Mouse (Mus musculus): ENCODE measurements around the gene Mal. TPM values are rescaled to one million over a fixed set of nuclear protein-coding genes. Genes with fewer than 3 reads are reported as not detected.
A peak's percentile ranks its signal among the peaks of the same experiment; 100 is the strongest.

The Mal gene
- 1.0 and 1.4 TPM in 2 replicates for polyA plus RNA-seq (2015; fragmentation: Nextera tagmentation; extraction: Ambion mirVana)

DNA sequence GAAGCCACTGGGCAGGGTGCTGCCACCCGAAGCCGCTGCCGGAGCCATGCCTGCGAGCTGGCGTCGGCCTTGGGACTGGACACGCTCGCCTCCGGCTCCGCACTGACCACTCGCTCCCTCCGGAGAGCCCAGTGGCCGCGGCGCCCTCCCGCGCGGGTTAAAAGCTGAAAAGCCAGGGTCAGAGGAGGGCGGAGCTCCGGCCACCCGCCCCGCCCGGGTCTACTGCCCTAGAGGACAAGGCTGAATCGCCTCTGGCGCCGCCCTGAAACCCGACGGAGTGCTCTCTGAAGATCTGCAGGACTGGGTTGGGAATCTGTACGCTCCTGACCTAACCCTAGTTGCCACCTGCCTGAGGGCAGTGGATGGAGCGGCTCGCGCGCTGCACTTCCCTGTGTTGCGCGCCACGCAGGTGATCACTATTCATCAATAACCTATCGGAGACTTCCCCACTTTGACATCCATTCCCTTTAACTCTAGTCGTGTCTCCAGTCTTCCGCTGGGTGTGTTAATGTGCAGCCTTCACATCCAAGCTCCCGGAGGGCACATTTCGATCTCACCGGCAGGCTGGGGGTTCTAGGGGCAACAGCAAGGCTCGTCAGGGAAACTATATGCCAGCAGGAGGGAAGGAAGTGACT, at the start of gene Mal:
Gene Mal, minus strand, starts transcription at position 610 of the 635 bp plus-strand sequence.
- no peak for ATAC-seq (replicated peaks)
- Histone ChIP-seq H3K4me2 (replicated peaks) (peak within 1 kb of the TSS; percentile 58), H3K9ac (replicated peaks) (peak within 1 kb of the TSS; percentile 33), H3K4me3 (peak within 1 kb of the TSS; percentile 38), H3K27ac (replicated peaks) (no peak within 1 kb of the TSS), H3K36me3 (no peaks in the 10 kb centered on the region), H3K4me1 (peaks cover 10% of the 10 kb centered on the region), H3K27me3 (peaks cover 49% of the 10 kb centered on the region), H3K9me3 (no peaks in the 10 kb centered on the region)
- under 1% methylated on average over 43 of the region's 43 CpGs for WGBS

DNA sequence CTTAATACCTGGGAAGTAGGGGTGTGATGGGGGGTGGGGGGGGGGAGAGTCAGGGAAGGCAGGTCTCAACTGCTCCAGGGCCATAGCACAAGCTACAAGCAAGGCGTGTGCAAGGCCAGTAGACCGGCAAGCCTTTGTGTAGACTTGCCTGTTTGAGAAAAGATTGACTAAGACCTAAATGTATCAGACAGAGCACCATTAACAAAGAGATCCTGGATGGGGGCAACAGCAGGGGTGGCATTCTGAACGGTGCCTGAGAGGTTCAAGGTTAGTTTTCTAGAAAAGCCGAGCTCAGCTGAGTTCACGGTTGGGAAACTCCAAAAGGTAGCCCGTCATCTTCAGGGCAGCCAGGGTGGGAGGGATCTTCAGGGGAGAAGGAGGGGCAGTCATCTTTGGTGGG, 48.8 kb upstream of the Mal start:
- no peak overlapping the region for H3K4me3 ChIP-seq
- no peak for ATAC-seq (replicated peaks)
- no peaks in the 10 kb centered on the region for H3K9me3 ChIP-seq
- no peaks in the 10 kb centered on the region for H3K36me3 ChIP-seq
- no peaks in the 10 kb centered on the region for H3K27me3 ChIP-seq
- no peak overlapping the region for H3K9ac ChIP-seq (replicated peaks)
- WGBS, result 80% methylated on average over 6 of the region's 6 CpGs
- H3K4me1 ChIP-seq, result no peaks in the 10 kb centered on the region
- no peak overlapping the region for H3K27ac ChIP-seq (replicated peaks)
- H3K4me2 ChIP-seq (replicated peaks), result no peak overlapping the region

DNA sequence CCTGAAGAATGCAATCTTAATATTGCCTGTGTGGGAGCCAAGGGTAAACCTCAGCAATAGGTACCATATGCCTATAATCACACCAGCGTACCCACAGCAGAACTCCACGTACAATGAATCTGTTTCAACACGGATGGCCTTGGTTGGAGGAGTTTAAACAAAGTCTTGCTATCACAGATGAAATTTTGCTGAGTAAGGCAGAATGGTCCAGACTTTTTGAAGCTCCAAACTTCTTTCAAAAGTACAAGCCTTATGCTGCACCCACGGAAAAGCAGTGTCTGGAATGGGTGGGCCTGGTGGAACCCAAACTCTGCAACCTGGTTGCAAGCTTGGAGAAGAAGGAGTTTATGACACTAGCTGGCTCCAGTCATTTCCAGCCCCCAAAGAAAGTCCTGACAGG, 32.7 kb upstream of the Mal start:
- H3K9me3 ChIP-seq, result no peaks in the 10 kb centered on the region
- no peaks in the 10 kb centered on the region for H3K4me1 ChIP-seq
- H3K27me3 ChIP-seq, result no peaks in the 10 kb centered on the region
- no peak overlapping the region for H3K9ac ChIP-seq (replicated peaks)
- H3K4me3 ChIP-seq, result no peak overlapping the region
- WGBS, result 88% methylated on average over 4 of the region's 4 CpGs
- no peaks in the 10 kb centered on the region for H3K36me3 ChIP-seq
- ATAC-seq (replicated peaks), result no peak
- no peak overlapping the region for H3K27ac ChIP-seq (replicated peaks)
- no peak overlapping the region for H3K4me2 ChIP-seq (replicated peaks)

DNA sequence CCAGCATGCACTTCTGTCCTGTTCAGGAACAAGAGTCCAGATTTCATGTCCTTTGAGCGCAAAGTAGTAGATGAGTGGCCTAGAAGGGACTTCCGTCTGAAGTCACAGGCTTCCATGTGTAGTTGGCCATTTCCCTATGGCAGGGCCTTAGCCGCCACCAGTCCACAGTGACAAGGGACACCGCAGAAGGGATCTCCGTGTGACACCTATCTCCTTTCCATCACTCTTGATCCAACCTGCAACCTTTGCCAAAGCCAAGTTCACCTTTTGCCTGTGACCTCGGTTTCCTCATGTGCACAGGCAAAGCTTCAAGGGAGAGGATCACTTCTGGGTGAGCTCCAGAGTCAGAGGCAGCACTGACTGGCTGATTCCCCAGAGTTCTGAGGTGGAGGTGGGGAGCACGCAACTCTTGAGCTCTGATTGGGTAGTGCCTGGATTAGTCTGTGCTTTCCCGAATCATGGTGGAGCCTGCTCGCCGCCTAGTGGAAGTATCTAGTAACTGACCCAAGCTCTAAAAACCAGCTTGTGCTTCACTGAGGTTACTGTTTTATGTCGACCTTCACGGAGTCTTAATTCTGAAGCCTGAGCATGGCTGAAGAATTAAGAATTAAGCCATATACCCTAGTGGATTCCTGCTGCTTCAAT, 27.3 kb upstream of the Mal start:
- Histone ChIP-seq H3K4me1 (no peaks in the 10 kb centered on the region), H3K27ac (replicated peaks) (no peak overlapping the region), H3K9me3 (no peaks in the 10 kb centered on the region), H3K27me3 (no peaks in the 10 kb centered on the region), H3K4me2 (replicated peaks) (no peak overlapping the region), H3K4me3 (no peak overlapping the region), H3K9ac (replicated peaks) (no peak overlapping the region), H3K36me3 (no peaks in the 10 kb centered on the region)
- WGBS, result 37% methylated on average over 12 of the region's 12 CpGs
- peak; percentile 69 for ATAC-seq (replicated peaks)

DNA sequence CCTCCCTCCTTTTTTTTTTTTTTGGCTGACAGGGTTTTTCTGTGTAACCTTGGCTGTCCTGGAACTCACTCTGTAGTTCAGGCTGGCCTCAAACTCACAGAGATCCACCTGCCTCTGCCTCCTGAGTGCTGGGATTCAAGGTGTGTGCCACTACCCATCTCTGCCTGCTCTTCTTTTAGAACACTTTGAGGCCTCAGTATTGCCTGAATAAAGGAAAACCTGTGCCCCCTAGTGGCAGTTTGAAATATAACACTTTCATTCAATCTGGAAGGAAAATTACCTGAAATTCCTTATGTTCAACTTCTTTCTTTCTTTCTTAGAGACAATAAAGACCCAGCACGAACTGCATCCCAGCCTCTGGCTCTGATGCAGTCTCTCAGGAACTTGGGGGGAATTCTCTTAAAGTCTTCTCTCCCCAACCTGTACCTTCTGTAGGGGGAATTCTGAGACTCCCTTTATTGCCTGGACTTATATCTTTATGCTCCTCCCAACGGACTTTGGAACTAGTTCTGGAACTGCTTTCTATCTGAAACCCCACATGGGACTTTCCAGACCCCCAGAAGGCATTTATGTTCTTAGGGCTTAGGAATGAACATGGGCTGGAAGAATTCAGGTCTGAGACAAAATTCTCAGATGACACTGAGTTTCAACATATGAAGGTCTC, 11.5 kb upstream of the Mal start:
- no peaks in the 10 kb centered on the region for H3K9me3 ChIP-seq
- no peaks in the 10 kb centered on the region for H3K4me1 ChIP-seq
- H3K27me3 ChIP-seq, result no peaks in the 10 kb centered on the region
- H3K4me2 ChIP-seq (replicated peaks), result no peak overlapping the region
- no peak overlapping the region for H3K9ac ChIP-seq (replicated peaks)
- 22% methylated on average over 2 of the region's 2 CpGs for WGBS
- no peak overlapping the region for H3K27ac ChIP-seq (replicated peaks)
- no peak for ATAC-seq (replicated peaks)
- no peak overlapping the region for H3K4me3 ChIP-seq
- H3K36me3 ChIP-seq, result no peaks in the 10 kb centered on the region

DNA sequence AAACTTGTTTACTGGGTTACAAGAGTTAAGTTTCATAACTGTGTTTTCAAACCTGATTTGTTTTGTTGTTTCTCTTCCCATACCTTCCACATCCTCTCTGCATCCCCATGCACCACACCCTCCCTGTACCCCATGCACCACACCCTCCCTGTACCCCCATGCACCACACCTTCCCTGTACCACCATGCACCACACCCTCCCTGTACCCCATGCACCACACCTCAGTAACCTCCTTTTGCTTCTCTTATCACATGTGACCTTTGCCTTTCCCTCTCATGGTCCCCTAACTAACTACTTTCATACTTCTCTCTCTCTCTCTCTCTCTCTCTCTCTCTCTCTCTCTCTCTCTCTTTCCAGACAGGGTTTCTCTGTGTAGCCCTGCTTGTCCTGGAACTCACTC, 10.5 kb upstream of the Mal start:
- no peak for ATAC-seq (replicated peaks)

DNA sequence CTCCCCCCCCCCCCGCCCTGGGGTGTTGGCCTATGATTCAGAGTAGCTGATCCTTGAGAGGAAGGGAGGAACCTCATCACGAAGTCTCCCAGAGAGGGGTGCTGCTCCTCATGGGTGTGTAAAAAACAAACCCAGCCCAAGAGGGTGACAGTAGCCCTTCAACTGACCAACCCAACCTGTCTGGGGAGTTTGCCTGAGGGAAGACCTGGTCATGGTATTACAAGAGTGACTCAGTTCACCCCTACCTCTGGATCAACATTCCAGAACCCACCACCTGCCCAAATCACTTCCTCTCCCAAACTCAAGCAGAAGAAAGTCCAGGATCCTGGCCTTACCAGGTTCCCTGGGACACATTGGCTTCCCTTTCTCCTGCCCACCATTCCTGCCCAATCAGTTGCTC, 6.2 kb upstream of the Mal start:
- Histone ChIP-seq H3K4me2 (replicated peaks) (no peak overlapping the region), H3K27ac (replicated peaks) (no peak overlapping the region), H3K9ac (replicated peaks) (no peak overlapping the region), H3K27me3 (peaks cover 3% of the 10 kb centered on the region), H3K9me3 (no peaks in the 10 kb centered on the region), H3K36me3 (no peaks in the 10 kb centered on the region), H3K4me1 (no peaks in the 10 kb centered on the region), H3K4me3 (no peak overlapping the region)
- 55% methylated on average over 2 of the region's 2 CpGs for WGBS
- no peak for ATAC-seq (replicated peaks)

More for the DNA sequence above, 10.5 kb upstream of the Mal start:
- Histone ChIP-seq H3K4me1 (no peaks in the 10 kb centered on the region), H3K9me3 (no peaks in the 10 kb centered on the region), H3K4me2 (replicated peaks) (no peak overlapping the region), H3K4me3 (no peak overlapping the region), H3K36me3 (no peaks in the 10 kb centered on the region), H3K27ac (replicated peaks) (no peak overlapping the region), H3K27me3 (no peaks in the 10 kb centered on the region), H3K9ac (replicated peaks) (no peak overlapping the region)

DNA sequence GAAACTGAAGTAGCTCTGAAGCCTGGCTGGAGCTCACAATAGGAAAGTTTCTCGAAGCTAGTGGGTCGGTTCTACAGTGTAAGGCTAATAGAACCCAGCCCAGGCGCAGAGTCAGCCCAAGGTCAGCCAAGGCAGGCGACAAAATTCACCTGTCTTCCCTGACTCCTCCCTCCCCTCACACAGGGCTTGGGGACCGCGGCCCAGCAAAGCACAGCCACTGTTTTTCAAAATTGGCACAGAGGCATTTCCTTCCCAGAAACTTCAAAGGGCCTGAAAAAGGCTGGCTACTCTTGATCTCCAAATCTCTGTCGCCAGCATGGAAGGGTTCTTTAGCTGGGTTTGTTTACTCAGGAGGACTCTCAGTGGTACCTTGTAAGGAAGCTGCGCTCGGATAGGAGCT, 1.1 kb downstream of the Mal start:
- Histone ChIP-seq H3K9ac (replicated peaks) (no peak overlapping the region), H3K9me3 (no peaks in the 10 kb centered on the region), H3K27me3 (peaks cover 49% of the 10 kb centered on the region), H3K27ac (replicated peaks) (no peak overlapping the region), H3K4me3 (no peak overlapping the region), H3K4me2 (replicated peaks) (no peak overlapping the region), H3K4me1 (peaks cover 10% of the 10 kb centered on the region), H3K36me3 (no peaks in the 10 kb centered on the region)
- ATAC-seq (replicated peaks), result no peak
- WGBS, result 5% methylated on average over 9 of the region's 9 CpGs

DNA sequence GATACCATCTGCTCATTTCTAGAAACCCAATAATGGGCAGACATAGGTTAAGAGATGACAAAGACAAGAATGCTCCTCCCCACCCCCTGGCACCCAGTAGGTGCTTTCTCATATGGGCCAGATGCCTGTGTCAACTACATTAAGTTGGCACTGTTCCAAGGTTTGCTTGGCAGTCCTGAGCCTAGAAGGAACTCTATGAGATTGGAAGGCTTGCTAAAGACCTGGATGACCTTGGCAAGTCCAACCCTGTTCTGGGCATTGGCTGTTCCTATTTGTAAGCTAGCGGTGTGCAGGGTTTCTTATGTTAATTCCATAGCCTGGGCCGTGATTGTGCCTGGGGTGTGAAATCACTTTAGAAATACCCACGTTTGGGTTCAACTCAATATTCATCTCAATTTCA, 1.7 kb downstream of the Mal start:
- no peak for ATAC-seq (replicated peaks)
- Histone ChIP-seq H3K4me2 (replicated peaks) (no peak overlapping the region), H3K9me3 (no peaks in the 10 kb centered on the region), H3K9ac (replicated peaks) (no peak overlapping the region), H3K36me3 (no peaks in the 10 kb centered on the region), H3K4me3 (no peak overlapping the region), H3K4me1 (peaks cover 10% of the 10 kb centered on the region), H3K27me3 (peaks cover 49% of the 10 kb centered on the region), H3K27ac (replicated peaks) (no peak overlapping the region)
- 51% methylated on average over 3 of the region's 3 CpGs for WGBS

DNA sequence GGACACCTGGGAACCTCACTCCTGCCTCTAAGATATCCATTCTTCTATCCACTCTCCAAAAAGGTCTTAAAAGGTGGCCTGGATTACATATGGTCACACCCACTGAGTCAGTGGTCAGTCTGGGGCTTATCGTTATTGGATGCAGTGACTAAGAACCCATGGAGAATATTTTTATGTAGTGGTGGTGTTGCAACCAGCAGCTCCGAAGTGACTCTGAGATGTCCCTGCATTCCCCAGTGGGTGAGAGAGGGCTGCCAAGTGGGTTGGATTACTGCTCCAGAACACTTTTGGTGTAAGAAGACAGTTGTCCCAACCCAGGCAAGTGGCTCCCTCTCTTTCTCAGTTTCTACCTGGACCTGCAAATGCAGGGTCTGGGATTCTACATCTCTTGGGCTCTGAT, 3.7 kb downstream of the Mal start:
- Histone ChIP-seq H3K27ac (replicated peaks) (no peak overlapping the region), H3K9ac (replicated peaks) (no peak overlapping the region), H3K9me3 (no peaks in the 10 kb centered on the region), H3K27me3 (peaks cover 47% of the 10 kb centered on the region), H3K4me3 (no peak overlapping the region), H3K4me1 (peaks cover 10% of the 10 kb centered on the region), H3K4me2 (replicated peaks) (no peak overlapping the region), H3K36me3 (no peaks in the 10 kb centered on the region)
- no peak for ATAC-seq (replicated peaks)
- 88% methylated on average over 2 of the region's 2 CpGs for WGBS

DNA sequence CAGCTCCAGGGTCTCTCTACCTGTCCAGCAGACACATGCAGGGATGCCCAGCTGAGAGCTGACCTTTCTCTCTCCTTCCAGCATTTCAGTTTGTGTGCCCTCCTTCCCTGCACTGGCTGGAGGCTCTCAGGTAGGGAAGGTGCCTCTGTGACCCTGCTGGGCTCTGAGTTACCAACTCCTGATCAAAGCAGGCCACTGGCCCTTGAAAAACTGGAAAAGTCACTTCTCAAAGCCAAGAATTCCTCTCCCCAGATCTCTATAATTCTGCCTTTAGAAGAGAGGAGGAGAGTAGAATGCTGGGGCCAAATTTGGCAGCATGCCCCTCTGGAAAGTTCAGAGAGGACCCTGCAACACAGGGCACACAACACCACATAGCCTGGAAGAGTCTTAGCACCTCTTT, 4.2 kb downstream of the Mal start:
- no peak overlapping the region for H3K27ac ChIP-seq (replicated peaks)
- H3K4me1 ChIP-seq, result peaks cover 10% of the 10 kb centered on the region
- H3K4me3 ChIP-seq, result no peak overlapping the region
- H3K27me3 ChIP-seq, result peaks cover 42% of the 10 kb centered on the region
- H3K36me3 ChIP-seq, result no peaks in the 10 kb centered on the region
- no peaks in the 10 kb centered on the region for H3K9me3 ChIP-seq
- no peak overlapping the region for H3K4me2 ChIP-seq (replicated peaks)
- ATAC-seq (replicated peaks), result no peak
- H3K9ac ChIP-seq (replicated peaks), result no peak overlapping the region

DNA sequence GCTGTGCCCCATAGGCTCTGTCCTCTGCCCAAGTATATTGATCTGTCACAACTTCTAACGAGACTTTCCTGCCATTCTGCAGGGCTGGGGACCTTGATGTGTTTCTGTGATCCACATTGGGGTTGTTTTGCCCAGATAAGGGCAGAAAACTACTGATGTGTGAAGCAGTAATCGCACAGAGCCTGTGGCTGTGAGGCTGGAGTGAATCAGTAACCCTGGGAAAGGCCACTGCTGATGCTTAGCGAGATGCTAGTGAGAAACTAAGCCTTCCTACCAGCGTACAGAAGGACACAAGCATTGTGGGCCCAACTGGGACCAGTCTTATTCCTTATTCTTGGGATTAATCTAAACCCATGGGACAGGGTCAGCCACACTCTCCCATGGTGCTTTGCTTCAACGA, 4.9 kb downstream of the Mal start:
- H3K27me3 ChIP-seq, result peaks cover 35% of the 10 kb centered on the region
- H3K4me3 ChIP-seq, result no peak overlapping the region
- H3K4me1 ChIP-seq, result peaks cover 10% of the 10 kb centered on the region
- H3K27ac ChIP-seq (replicated peaks), result no peak overlapping the region
- 71% methylated on average over 5 of the region's 5 CpGs for WGBS
- H3K9me3 ChIP-seq, result no peaks in the 10 kb centered on the region
- no peak for ATAC-seq (replicated peaks)
- H3K36me3 ChIP-seq, result no peaks in the 10 kb centered on the region
- no peak overlapping the region for H3K4me2 ChIP-seq (replicated peaks)
- no peak overlapping the region for H3K9ac ChIP-seq (replicated peaks)

Measured in forebrain, embryonic 15.5 days (tissue).